Mouse (Mus musculus): ENCODE results near the gene Cenpl.

- TF ChIP-seq MYOD1 (IDR thresholded peaks at IDR 0.05; ENCODE audit: control insufficient read depth in 1 of 3, insufficient read length in 2 of 3, low read depth in 2 of 3) (no peak), POLR2A (IDR thresholded peaks at IDR 0.05; ENCODE audit: insufficient read length, low read depth) (no peak), SRF (IDR thresholded peaks at IDR 0.05; ENCODE audit: control insufficient read depth, insufficient read length, low read depth) (no peak), CEBPB (IDR thresholded peaks at IDR 0.05; ENCODE audit: insufficient read depth, poor library complexity, severe bottlenecking) (no peak), USF1 (IDR thresholded peaks at IDR 0.05; ENCODE audit: low read depth) (no peak), MAX (IDR thresholded peaks at IDR 0.05; ENCODE audit: low read depth) (no peak), TCF12 (IDR thresholded peaks at IDR 0.05; ENCODE audit: insufficient read depth, poor library complexity, severe bottlenecking) (no peak), E2F4 (IDR thresholded peaks at IDR 0.05; ENCODE audit: insufficient read depth) (no peak), TCF3 (IDR thresholded peaks at IDR 0.05; ENCODE audit: insufficient read length, low read depth) (no peak), REST (IDR thresholded peaks at IDR 0.05; ENCODE audit: insufficient read depth, insufficient read length) (no peak)
Measured at GRCm38 (mm10) chr1:161030058-161030457, 40.5 kb upstream of the Cenpl start.
